Mouse (Mus musculus) ES-E14 (cell line): ENCODE measurements around the gene Misp. TPM values are rescaled to one million over a fixed set of nuclear protein-coding genes. Genes with fewer than 3 reads are reported as not detected.

Experiments
- DNase-seq: peaks from one replicate; pipeline ENCODE4 v3.0.0-alpha.2; 2013; ENCODE audit warnings: low read depth, low spot score
- H3K27ac ChIP-seq: 2 replicates; pipeline ENCODE4 v1.5.1; 2012; ENCODE audit warnings: low read depth, mild to moderate bottlenecking, low read length, moderate library complexity, mixed read lengths; ENCODE audit not compliant: poor library complexity, insufficient read depth, severe bottlenecking
- H3K36me3 ChIP-seq: 2 replicates; pipeline ENCODE4 v1.6.1; 2012; ENCODE audit warnings: mild to moderate bottlenecking, low read length, moderate library complexity, mixed read lengths; ENCODE audit not compliant: control insufficient read depth, poor library complexity, insufficient read depth, severe bottlenecking
- H3K4me1 ChIP-seq, 2 experiments: fragments of 150-350 bp in 1 of 2; sonication (generic) in 1 of 2; 2 replicates each; pipeline ENCODE4 v1.6.1; 2012; ENCODE audit warnings: low read length in 2 of 2, mild to moderate bottlenecking in 1 of 2, mixed read lengths in 1 of 2; ENCODE audit not compliant: control insufficient read depth in 2 of 2, insufficient read depth in 2 of 2, poor library complexity in 1 of 2
- H3K4me3 ChIP-seq, 2 experiments: fragments of 150-350 bp in 1 of 2; sonication (generic) in 1 of 2; 2 replicates each; pipeline ENCODE4 v1.5.1; 2012; ENCODE audit warnings: low read length in 2 of 2, low read depth in 1 of 2, mild to moderate bottlenecking in 1 of 2, mixed read lengths in 1 of 2; ENCODE audit not compliant: insufficient read depth in 1 of 2, poor library complexity in 1 of 2, severe bottlenecking in 1 of 2
- H3K9ac ChIP-seq: 2 replicates; pipeline ENCODE4 v1.6.1; 2012; ENCODE audit warnings: low read depth, mild to moderate bottlenecking, low read length, mixed read lengths; ENCODE audit not compliant: poor library complexity, insufficient read depth, severe bottlenecking
- H3K9me3 ChIP-seq: fragments of 150-350 bp; sonication (generic); 2 replicates; pipeline ENCODE4 v1.6.1; 2012; ENCODE audit warnings: low read depth, mild to moderate bottlenecking, low read length; ENCODE audit not compliant: control insufficient read depth, insufficient read depth
- CHD2 ChIP-seq: IDR thresholded peaks from 2 replicates; pipeline ENCODE4 v1.6.1; 2014; ENCODE audit warnings: mild to moderate bottlenecking, low read depth, low read length, inconsistent platforms
- HCFC1 ChIP-seq: IDR thresholded peaks from 2 replicates; pipeline ENCODE4 v1.6.1; 2012; ENCODE audit warnings: low read length, inconsistent platforms, borderline replicate concordance; ENCODE audit not compliant: insufficient read depth
- MAFK ChIP-seq: IDR thresholded peaks from 2 replicates; pipeline ENCODE4 v1.6.1; 2014; ENCODE audit warnings: mild to moderate bottlenecking, low read depth, low read length, inconsistent platforms; ENCODE audit not compliant: insufficient read depth
- ZC3H11A ChIP-seq: IDR thresholded peaks from 2 replicates; pipeline ENCODE4 v1.6.1; 2012; ENCODE audit warnings: low read depth, mild to moderate bottlenecking, inconsistent platforms, low read length, borderline replicate concordance
- ZNF384 ChIP-seq: IDR thresholded peaks from 2 replicates; pipeline ENCODE4 v1.6.1; 2012; ENCODE audit warnings: low read depth, low read length, inconsistent platforms
- in situ Hi-C, 2 experiments: fragments of 600-800 bp; cut with MboI; formaldehyde crosslinking; loops; one replicate each; pipeline ENCODE4 v1.15.1; 2025; ENCODE audit warnings: low sequenced_read_pairs in 2 of 2, inconsistent platforms in 1 of 2; ENCODE audit not compliant: unreplicated experiment in 2 of 2
- total RNA-seq: library from RNA; depleted of rRNA; stranded (reverse); fragments of 300-350 nt; gene quantifications from 2 replicates; pipeline ENCODE4 v1.2.3, GENCODE M21; 2012

The Misp gene
- total RNA-seq, 1 experiment: 1.7 TPM

DNA sequence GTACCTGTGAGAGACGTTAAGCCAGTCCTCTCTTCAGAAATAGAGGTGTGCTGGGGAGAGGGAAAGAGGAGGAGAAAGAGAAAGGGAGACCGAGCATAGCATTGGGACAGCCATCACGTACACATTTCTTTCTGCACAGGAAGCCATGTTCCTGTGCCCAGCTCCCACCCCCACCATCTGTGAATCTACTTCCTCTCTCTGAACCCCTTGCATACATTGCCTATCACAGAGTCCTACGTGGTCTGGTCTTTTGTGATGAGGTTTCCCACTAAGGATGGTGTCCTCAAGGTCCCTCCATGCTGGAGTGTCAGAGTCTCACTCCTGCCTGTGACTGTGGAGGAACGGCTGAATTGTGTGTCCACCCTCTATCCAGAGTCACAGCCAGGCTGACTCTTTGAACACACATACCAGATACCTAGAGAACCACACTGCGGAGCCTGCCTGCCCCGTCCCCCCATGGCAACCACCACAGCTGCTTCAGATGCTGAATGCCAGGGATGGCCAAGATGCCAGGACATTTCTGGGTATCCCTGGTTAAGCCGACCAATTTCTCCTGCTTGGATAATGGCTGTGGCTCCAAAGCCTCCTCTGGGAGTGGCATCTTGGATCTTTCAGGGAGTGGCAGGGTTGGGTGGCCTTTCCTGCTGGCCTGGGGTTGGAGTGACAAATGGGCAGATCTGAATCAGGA is 29.3 kb downstream of the Misp start:
- Histone ChIP-seq H3K27ac (no peak overlapping the region), H3K9me3 (no peaks in the 10 kb centered on the region), H3K9ac (0 out of 2 replicates have a peak overlapping the region, but pooled peaks have one; percentile 32), H3K4me1 (peaks cover 0 to 18% of the 10 kb centered on the region in 2 experiments; a peak in 3 of 4 replicates), H3K36me3 (no peaks in the 10 kb centered on the region), H3K4me3 (no peak overlapping the region)
- no peak for DNase-seq
- in situ Hi-C loops: no loop called here
- no peak for TF ChIP-seq ZNF384
- no peak for TF ChIP-seq HCFC1
- no peak for TF ChIP-seq CHD2
- no peak for TF ChIP-seq MAFK
- TF ChIP-seq ZC3H11A: no peak

DNA sequence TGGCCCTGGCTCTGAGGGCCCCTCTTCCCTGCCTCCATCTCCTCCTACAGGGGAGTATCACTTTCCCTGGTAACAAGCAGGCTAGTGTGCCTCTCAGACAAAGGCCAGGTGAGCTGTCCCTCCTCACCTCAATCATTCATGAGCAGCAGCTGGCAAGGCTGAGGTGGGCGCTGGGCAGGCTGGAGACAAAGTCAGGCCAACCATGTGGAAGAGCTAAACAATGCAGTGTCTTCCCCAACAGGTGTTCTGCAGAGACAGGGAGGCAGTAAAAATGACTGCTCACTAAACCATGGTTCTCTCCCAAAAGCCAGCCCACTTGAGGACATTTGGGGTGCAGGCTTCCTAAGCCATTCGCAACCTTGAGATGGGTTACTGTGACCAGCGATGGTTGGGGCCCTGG is 30.9 kb downstream of the Misp start:
- Histone ChIP-seq H3K27ac (peak overlapping the region; percentile 97), H3K4me1 (peaks cover 0 to 22% of the 10 kb centered on the region in 2 experiments; a peak in 3 of 4 replicates), H3K36me3 (peaks cover 8% of the 10 kb centered on the region), H3K4me3 (peak overlapping the region; percentile 18 to 69; a peak in 3 of 4 replicates), H3K9me3 (no peaks in the 10 kb centered on the region), H3K9ac (peak overlapping the region; percentile 53; the same call in 1 of the 2 replicates)
- no peak for DNase-seq
- in situ Hi-C loops: no loop called here
- TF ChIP-seq ZC3H11A (no peak), ZNF384 (no peak), HCFC1 (no peak), MAFK (no peak), CHD2 (no peak)

DNA sequence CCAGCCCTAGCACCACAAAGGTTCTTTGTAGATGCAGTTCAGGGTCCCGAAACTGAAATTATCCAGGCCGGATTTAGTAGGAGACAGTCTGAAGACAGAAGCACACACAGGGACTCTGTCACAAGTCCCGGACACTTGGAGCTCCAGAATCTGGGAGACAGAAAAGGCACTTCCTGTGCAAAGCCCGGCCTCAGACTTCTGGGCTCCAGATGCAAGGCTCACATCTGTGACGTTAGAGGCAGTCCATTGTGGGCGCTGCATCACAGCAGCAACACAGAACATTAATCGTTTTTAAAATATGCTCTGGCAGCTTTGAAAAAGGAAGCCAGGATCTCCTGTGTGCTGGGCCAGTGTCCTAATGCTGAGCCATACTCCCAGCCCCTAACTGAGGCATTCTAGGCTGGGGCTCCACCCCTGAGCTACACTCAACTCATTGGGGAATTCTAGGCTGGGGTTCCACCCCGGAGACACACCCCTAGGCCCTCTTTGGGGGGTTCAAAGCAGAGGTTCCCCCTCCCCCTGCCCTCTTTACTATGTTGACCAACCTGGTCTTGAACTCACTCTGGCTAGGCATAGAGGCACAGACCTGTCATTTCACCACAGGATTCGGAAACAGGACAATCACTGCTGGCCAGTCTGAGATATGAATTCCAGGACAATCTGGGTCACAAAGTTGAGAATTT is 31.5 kb downstream of the Misp start:
- in situ Hi-C loops: no loop called here

DNA sequence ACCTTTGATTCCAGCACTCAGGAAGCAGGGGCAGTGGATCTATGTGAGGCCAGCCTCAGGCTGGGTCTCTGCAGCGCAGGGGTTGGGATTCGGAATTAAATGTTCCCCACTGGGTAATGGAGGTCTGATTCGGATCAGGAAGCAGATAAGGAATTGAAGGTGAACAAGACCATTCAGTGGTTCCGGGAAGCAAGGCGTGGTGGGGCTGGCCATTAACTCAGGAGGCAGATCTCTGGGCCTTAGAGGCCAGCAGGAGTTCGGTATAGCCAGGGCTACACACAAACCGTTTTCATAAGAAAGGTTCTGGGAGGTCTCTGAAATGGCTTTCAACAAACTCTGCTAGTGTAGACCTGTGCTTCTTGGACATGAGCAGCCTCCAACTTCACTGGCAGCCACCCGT is 32.0 kb downstream of the Misp start:
- TF ChIP-seq ZNF384 (no peak), ZC3H11A (no peak), HCFC1 (no peak), MAFK (no peak), CHD2 (no peak)
- Histone ChIP-seq H3K9me3 (no peaks in the 10 kb centered on the region), H3K9ac (peak overlapping the region; percentile 91), H3K27ac (peak overlapping the region; percentile 97), H3K4me1 (peaks cover 0 to 32% of the 10 kb centered on the region in 2 experiments; a peak in 3 of 4 replicates), H3K4me3 (peak overlapping the region; percentile 69 to 70), H3K36me3 (peaks cover 20% of the 10 kb centered on the region)
- no peak for DNase-seq
- in situ Hi-C loops: no loop called here

More for the DNA sequence above, 31.5 kb downstream of the Misp start:
- H3K9ac ChIP-seq: peak overlapping the region; percentile 91; the same call in 1 of the 2 replicates
- H3K4me3 ChIP-seq: peak overlapping the region; percentile 69 to 70
- no peak for TF ChIP-seq MAFK
- TF ChIP-seq ZNF384: no peak
- no peak for TF ChIP-seq HCFC1
- no peak for TF ChIP-seq ZC3H11A
- no peak for DNase-seq
- peaks cover 14% of the 10 kb centered on the region for H3K36me3 ChIP-seq
- H3K9me3 ChIP-seq: no peaks in the 10 kb centered on the region
- H3K4me1 ChIP-seq: peaks cover 0 to 27% of the 10 kb centered on the region in 2 experiments; a peak in 3 of 4 replicates
- H3K27ac ChIP-seq: peak overlapping the region; percentile 97; the same call in 1 of the 2 replicates
